Mouse (Mus musculus) mouse embryonic stem cell (cell line): ENCODE results near the gene Tex47.

ENCODE experiments used
- in situ Hi-C, 2 experiments: fragments of 300-500 bp; cut with MboI; formaldehyde crosslinking; loops; 1 replicate in 1 of 2; 3 replicates in 1 of 2; pipeline ENCODE4 v1.14.3; 2019 to 2020; ENCODE audit warnings: low sequenced_read_pairs in 2 of 2, low pct_unique_long_range_greater_than_20kb in 1 of 2, mixed read lengths in 1 of 2; ENCODE audit not compliant: unreplicated experiment in 1 of 2

The Tex47 gene

GRCm38 (mm10) chr5:7303819-7304218, at the start of gene Tex47:
Gene Tex47, plus strand, starts transcription at chr5:7304119.
- in situ Hi-C loops, result no loop called here

- in situ Hi-C loops, result no loop called here
These were observed 27.1 kb upstream of the Tex47 start for GRCm38 (mm10) chr5:7276659-7277455.

GRCm38 (mm10) chr5:7284336-7284735, 19.6 kb upstream of the Tex47 start:
- in situ Hi-C loops, result no loop called here

- in situ Hi-C loops, result no loop called here
These were observed 950 bp upstream of the Tex47 start for GRCm38 (mm10) chr5:7302969-7303368.

- in situ Hi-C loops, result no loop called here
These were observed 21.7 kb downstream of the Tex47 start for GRCm38 (mm10) chr5:7325594-7325993.

- in situ Hi-C loops, result no loop called here
These were observed 40.5 kb downstream of the Tex47 start, which contains the start of gene Zfp804b for GRCm38 (mm10) chr5:7344145-7345010. Gene Zfp804b, minus strand, starts transcription at chr5:7344756.

DNA sequence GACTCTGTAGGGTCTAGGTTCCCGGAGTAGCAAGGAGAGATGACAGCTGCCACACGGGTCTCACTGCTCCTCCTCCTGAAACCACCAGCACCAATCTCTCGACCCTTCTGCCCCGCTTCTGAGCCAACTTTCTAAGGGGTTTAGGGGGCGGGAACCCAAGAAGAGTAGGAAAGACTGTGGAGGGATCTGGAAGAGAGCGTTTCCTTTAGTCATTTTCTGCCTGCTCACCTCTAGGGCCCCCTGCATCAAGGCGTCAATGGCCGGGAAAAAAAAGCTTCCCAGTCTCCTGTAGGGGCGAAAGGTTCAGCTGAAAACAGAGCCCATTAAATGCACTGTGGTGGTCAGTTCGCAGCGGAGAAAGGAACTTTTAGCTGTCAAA, 41.1 kb downstream of the Tex47 start:
- in situ Hi-C loops, result no loop called here
